Comparison of ENCODE assay signal across 31 mouse cellular contexts in the genomic region with DNA sequence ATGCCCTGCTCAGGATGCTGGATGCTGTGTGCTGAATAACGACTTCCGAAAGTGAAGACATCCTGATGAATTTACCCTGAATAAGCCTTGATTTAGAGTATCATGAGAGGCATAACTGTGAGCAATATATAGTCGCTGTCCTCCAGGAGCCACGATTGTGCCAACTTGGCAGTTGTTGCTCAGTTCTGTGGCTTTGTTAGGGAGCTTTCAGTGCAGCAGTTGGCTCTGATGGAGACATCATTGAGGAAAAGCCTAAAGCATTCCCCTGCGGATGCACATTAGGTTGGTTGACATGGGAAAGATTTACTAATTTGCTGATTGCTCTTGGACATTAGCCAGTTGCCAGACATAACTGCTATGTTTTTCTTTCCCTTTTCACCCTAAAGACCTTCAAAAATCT.
DNase-seq lines count a peak whose midpoint lies in the region; ATAC-seq and TF ChIP-seq lines count a peak whose summit lies in the region.
"Had no signal": no experiment of that assay in that cellular context is flagged by ENCODE, and none has a peak within 500 bp of the region (broad histone marks: within the 10 kb centered on the region; RNA-seq: fewer than 3 reads in every experiment).

No protein-coding gene starts in this region.

- no peaks in the 10 kb centered on the region for H3K36me3 ChIP-seq in embryonic facial prominence, embryonic 14.5 days (ENCODE audit: control insufficient read depth, insufficient read depth, low read length)
- H3K36me3 ChIP-seq in embryonic facial prominence, embryonic 10.5 days (replicated peaks) = no peaks in the 10 kb centered on the region
- no peaks in the 10 kb centered on the region for H3K36me3 ChIP-seq in hindbrain, postnatal 0 days (ENCODE audit: insufficient read depth, low read length)
- no peaks in the 10 kb centered on the region for H3K36me3 ChIP-seq in hindbrain, embryonic 12.5 days
- H3K36me3 ChIP-seq in neural tube, embryonic 14.5 days (ENCODE audit: control insufficient read depth, insufficient read depth, low read length) = no peaks in the 10 kb centered on the region
- H3K36me3 ChIP-seq: midbrain, embryonic 10.5 days had no signal

- DNase-seq in embryonic facial prominence, embryonic 14.5 days (ENCODE audit: low spot score) = peak; percentile 41
- DNase-seq in embryonic facial prominence, embryonic 10.5 days (ENCODE audit: low spot score) = no peak
- DNase-seq in hindbrain, postnatal 0 days (ENCODE audit: low spot score) = peak; percentile 58
- DNase-seq in neural tube, embryonic 10.5 days (ENCODE audit: extremely low spot score, low spot score) = no peak
- peak; percentile 80 for DNase-seq in brain, embryonic 14.5 days (ENCODE audit: low read depth)
- DNase-seq: adrenal gland, adult 2 months; adrenal gland, postnatal 36 days; cerebellum, adult 9-10 months; gastrocnemius, postnatal 10 days; heart, adult 11 months; heart, postnatal 36 days; kidney, adult 9 months; kidney, postnatal 10 days; layer of hippocampus, postnatal 36 days; liver; lung, adult 2 months; right cerebral cortex, postnatal 4 days; thymus, adult 18-20 months; thymus, postnatal 25 days had no signal

- H3K4me1 ChIP-seq in embryonic facial prominence, embryonic 14.5 days (ENCODE audit: control insufficient read depth, insufficient read depth, low read length) = no peaks in the 10 kb centered on the region
- H3K4me1 ChIP-seq in embryonic facial prominence, embryonic 10.5 days = no peaks in the 10 kb centered on the region
- no peaks in the 10 kb centered on the region; the same call in 1 of the 2 replicates for H3K4me1 ChIP-seq in hindbrain, postnatal 0 days (ENCODE audit: insufficient read depth, low read length)
- H3K4me1 ChIP-seq in hindbrain, embryonic 12.5 days = no peaks in the 10 kb centered on the region
- no peaks in the 10 kb centered on the region for H3K4me1 ChIP-seq in neural tube, embryonic 14.5 days (ENCODE audit: control insufficient read depth, insufficient read depth, low read length)
- H3K4me1 ChIP-seq: midbrain, embryonic 10.5 days had no signal

- 52% methylated on average over 5 of the region's 5 CpGs for WGBS in embryonic facial prominence, embryonic 14.5 days
- 85% methylated on average over 5 of the region's 5 CpGs for WGBS in embryonic facial prominence, embryonic 10.5 days
- WGBS in hindbrain, postnatal 0 days = 43% methylated on average over 5 of the region's 5 CpGs
- 88% methylated on average over 5 of the region's 5 CpGs for WGBS in hindbrain, embryonic 12.5 days
- 48% methylated on average over 5 of the region's 5 CpGs for WGBS in neural tube, embryonic 14.5 days

- TF ChIP-seq CTCF in hindbrain, postnatal 0 days (IDR thresholded peaks at IDR 0.05; ENCODE audit: low read depth) = no peak
- no peak for TF ChIP-seq CTCF in brain, embryonic 14.5 days (IDR thresholded peaks at IDR 0.05; ENCODE audit: borderline replicate concordance, extremely low read depth, insufficient read depth, insufficient read length)

- H3K27ac ChIP-seq in embryonic facial prominence, embryonic 14.5 days (replicated peaks; ENCODE audit: low read depth, low read length) = no peak overlapping the region
- no peak overlapping the region for H3K27ac ChIP-seq in embryonic facial prominence, embryonic 10.5 days (replicated peaks)
- no peak overlapping the region for H3K27ac ChIP-seq in hindbrain, postnatal 0 days
- no peak overlapping the region for H3K27ac ChIP-seq in hindbrain, embryonic 12.5 days
- no peak overlapping the region for H3K27ac ChIP-seq in neural tube, embryonic 14.5 days (ENCODE audit: low read depth, low read length)
- H3K27ac ChIP-seq: liver, embryonic 14.5 days; midbrain, embryonic 10.5 days; stomach, postnatal 0 days had no signal

- H3K9me3 ChIP-seq in embryonic facial prominence, embryonic 14.5 days (ENCODE audit: control insufficient read depth, low read length) = no peaks in the 10 kb centered on the region
- H3K9me3 ChIP-seq in embryonic facial prominence, embryonic 10.5 days = no peaks in the 10 kb centered on the region
- H3K9me3 ChIP-seq in hindbrain, postnatal 0 days (ENCODE audit: low read length) = no peaks in the 10 kb centered on the region
- no peaks in the 10 kb centered on the region for H3K9me3 ChIP-seq in hindbrain, embryonic 12.5 days (replicated peaks)
- no peaks in the 10 kb centered on the region for H3K9me3 ChIP-seq in neural tube, embryonic 14.5 days (ENCODE audit: control insufficient read depth, low read length)
- H3K9me3 ChIP-seq: midbrain, embryonic 10.5 days had no signal

- H3K27me3 ChIP-seq in embryonic facial prominence, embryonic 14.5 days (replicated peaks; ENCODE audit: control insufficient read depth, insufficient read depth, low read length) = no peaks in the 10 kb centered on the region
- no peaks in the 10 kb centered on the region for H3K27me3 ChIP-seq in embryonic facial prominence, embryonic 10.5 days (replicated peaks; ENCODE audit: low read depth, poor library complexity, severe bottlenecking)
- H3K27me3 ChIP-seq in hindbrain, postnatal 0 days (ENCODE audit: insufficient read depth, low read length) = no peaks in the 10 kb centered on the region
- no peaks in the 10 kb centered on the region for H3K27me3 ChIP-seq in hindbrain, embryonic 12.5 days
- H3K27me3 ChIP-seq in neural tube, embryonic 14.5 days (ENCODE audit: control insufficient read depth, insufficient read depth, low read length) = no peaks in the 10 kb centered on the region

- TF ChIP-seq POLR2A in brain, embryonic 14.5 days (IDR thresholded peaks at IDR 0.05; ENCODE audit: borderline replicate concordance, extremely low read depth, insufficient read depth, insufficient read length, poor library complexity, severe bottlenecking) = no peak

- no peak for ATAC-seq in embryonic facial prominence, embryonic 14.5 days (ENCODE audit: low read depth)
- 0 out of 2 replicates have a peak, but pooled peaks have one; percentile 59 for ATAC-seq in hindbrain, postnatal 0 days
- ATAC-seq in hindbrain, embryonic 12.5 days (ENCODE audit: low FRiP score) = no peak
- ATAC-seq in neural tube, embryonic 14.5 days (ENCODE audit: low read depth) = peak; percentile 65; the same call in 1 of the 2 replicates
- no peak for ATAC-seq in erythroid progenitor cell, adult 5-6 weeks (replicated peaks; ENCODE audit: low FRiP score, poor library complexity, severe bottlenecking)
- ATAC-seq: CD4-positive, CD25-positive, alpha-beta regulatory T cell, adult 4 months; forebrain, embryonic 16.5 days; intestine, postnatal 0 days; midbrain, embryonic 16.5 days had no signal

- H3K4me2 ChIP-seq in embryonic facial prominence, embryonic 14.5 days (ENCODE audit: low read depth, low read length) = no peak overlapping the region
- H3K4me2 ChIP-seq in hindbrain, postnatal 0 days (ENCODE audit: low read depth, low read length) = no peak overlapping the region
- no peak overlapping the region for H3K4me2 ChIP-seq in hindbrain, embryonic 12.5 days (replicated peaks)
- H3K4me2 ChIP-seq in neural tube, embryonic 14.5 days (ENCODE audit: low read depth, low read length) = no peak overlapping the region
- H3K4me2 ChIP-seq: heart, embryonic 11.5 days had no signal

- H3K9ac ChIP-seq in embryonic facial prominence, embryonic 14.5 days (ENCODE audit: low read depth, low read length) = no peak overlapping the region
- H3K9ac ChIP-seq in hindbrain, postnatal 0 days (replicated peaks; ENCODE audit: low read length) = no peak overlapping the region
- no peak overlapping the region for H3K9ac ChIP-seq in hindbrain, embryonic 12.5 days
- no peak overlapping the region for H3K9ac ChIP-seq in neural tube, embryonic 14.5 days (replicated peaks; ENCODE audit: low read depth, low read length)
- H3K9ac ChIP-seq: liver, embryonic 14.5 days had no signal

- H3K4me3 ChIP-seq in embryonic facial prominence, embryonic 14.5 days (ENCODE audit: low read depth, low read length) = no peak overlapping the region
- H3K4me3 ChIP-seq in embryonic facial prominence, embryonic 10.5 days = no peak overlapping the region
- H3K4me3 ChIP-seq in hindbrain, postnatal 0 days (ENCODE audit: low read length) = no peak overlapping the region
- no peak overlapping the region for H3K4me3 ChIP-seq in hindbrain, embryonic 12.5 days
- no peak overlapping the region for H3K4me3 ChIP-seq in neural tube, embryonic 14.5 days (ENCODE audit: low read depth, low read length)
- H3K4me3 ChIP-seq: midbrain, embryonic 10.5 days; myocyte had no signal

Comparison
In these comparisons a context has a peak if more than half of its experiments do, and no peak if none do; other contexts are left out.
1. ATAC-seq: peak in hindbrain, postnatal 0 days (single experiment) and neural tube, embryonic 14.5 days (single experiment); none in embryonic facial prominence, embryonic 14.5 days (single experiment), hindbrain, embryonic 12.5 days (single experiment) and erythroid progenitor cell, adult 5-6 weeks (single experiment).
2. DNase-seq: peak in embryonic facial prominence, embryonic 14.5 days (single experiment), hindbrain, postnatal 0 days (single experiment) and brain, embryonic 14.5 days (single experiment); none in embryonic facial prominence, embryonic 10.5 days (single experiment) and neural tube, embryonic 10.5 days (single experiment).